Mouse (Mus musculus) gastrocnemius, postnatal 25 days (tissue): Measurements from ENCODE around the gene Ctcfl. TPM values are rescaled to one million over a fixed set of nuclear protein-coding genes. Genes with fewer than 3 reads are reported as not detected.
A peak's percentile ranks its signal among the peaks of the same experiment; 100 is the strongest.

Source experiments
- DNase-seq: peaks from one replicate; pipeline ENCODE4 v3.0.0; 2022
- total RNA-seq, 2 experiments: library from RNA; stranded (reverse); gene quantifications; 1 replicate in 1 of 2; 2 replicates in 1 of 2; pipeline ENCODE4 v1.2.3; 2021

Ctcfl gene
- total RNA-seq, 2 experiments from 2014 or later: not detected

- no peak for DNase-seq
These were observed 35.4 kb downstream of the Ctcfl start for GRCm38 (mm10) chr2:173083712-173084475.

GRCm38 (mm10) chr2:173083106-173083505, 36.2 kb downstream of the Ctcfl start:
- no peak for DNase-seq

GRCm38 (mm10) chr2:173082706-173083105, 36.6 kb downstream of the Ctcfl start:
- DNase-seq: no peak

GRCm38 (mm10) chr2:173080785-173081241, 38.5 kb downstream of the Ctcfl start:
- DNase-seq: peak; percentile 70

- peak; percentile 42 for DNase-seq
These were observed 39.4 kb downstream of the Ctcfl start for GRCm38 (mm10) chr2:173079766-173080549.

- DNase-seq: no peak
These were observed 42.4 kb downstream of the Ctcfl start for GRCm38 (mm10) chr2:173076921-173077320.

- no peak for DNase-seq
These were observed 45.7 kb downstream of the Ctcfl start for GRCm38 (mm10) chr2:173073666-173074065.

- DNase-seq: no peak
These were observed 46.4 kb downstream of the Ctcfl start for GRCm38 (mm10) chr2:173072948-173073347.

GRCm38 (mm10) chr2:173064864-173065263, 54.5 kb downstream of the Ctcfl start:
- DNase-seq: no peak

- DNase-seq: no peak
These were observed 56.1 kb downstream of the Ctcfl start for GRCm38 (mm10) chr2:173063219-173063618.

- peak; percentile 36 for DNase-seq
These were observed 57.6 kb downstream of the Ctcfl start for GRCm38 (mm10) chr2:173061443-173062351.

- DNase-seq: no peak
These were observed 58.9 kb downstream of the Ctcfl start for GRCm38 (mm10) chr2:173060450-173060849.

GRCm38 (mm10) chr2:173058263-173058662, 61.1 kb downstream of the Ctcfl start:
- DNase-seq: no peak

GRCm38 (mm10) chr2:173057623-173058022, 61.7 kb downstream of the Ctcfl start:
- DNase-seq: peak; percentile 80

GRCm38 (mm10) chr2:173056882-173057315, 62.4 kb downstream of the Ctcfl start:
- DNase-seq: no peak

- no peak for DNase-seq
These were observed 62.9 kb downstream of the Ctcfl start for GRCm38 (mm10) chr2:173056303-173056881.

- no peak for DNase-seq
These were observed 65.5 kb downstream of the Ctcfl start for GRCm38 (mm10) chr2:173053846-173054245.

- peak; percentile 14 for DNase-seq
These were observed 66.4 kb downstream of the Ctcfl start for GRCm38 (mm10) chr2:173052881-173053280.

GRCm38 (mm10) chr2:173050604-173051382, 68.5 kb downstream of the Ctcfl start:
- DNase-seq: no peak

- DNase-seq: no peak
These were observed 69.5 kb downstream of the Ctcfl start for GRCm38 (mm10) chr2:173049817-173050216.

GRCm38 (mm10) chr2:173049231-173049630, 70.1 kb downstream of the Ctcfl start:
- DNase-seq: no peak
